In genomic region chr11:70526211-70526610, GRCm38 (mm10) we compare ENCODE assay signal across 9 mouse cellular contexts. TPM values are rescaled to one million over a fixed set of nuclear protein-coding genes. Genes with fewer than 3 reads are reported as not detected.
DNase-seq lines count a peak whose midpoint lies in the region; ATAC-seq and TF ChIP-seq lines count a peak whose summit lies in the region.
"Had no signal": no experiment of that assay in that cellular context is flagged by ENCODE, and none has a peak within 500 bp of the region (broad histone marks: within the 10 kb centered on the region; RNA-seq: fewer than 3 reads in every experiment).

No protein-coding gene starts in this region.

- H3K4me1 ChIP-seq in kidney, embryonic 16.5 days (ENCODE audit: insufficient read depth, low read length), result peaks cover 12% of the 10 kb centered on the region; the same call in 1 of the 2 replicates
- peaks cover 10% of the 10 kb centered on the region for H3K4me1 ChIP-seq in embryonic facial prominence, embryonic 13.5 days
- H3K4me1 ChIP-seq in intestine, embryonic 15.5 days (replicated peaks), result peaks cover 10% of the 10 kb centered on the region

- H3K9me3 ChIP-seq in kidney, embryonic 16.5 days (ENCODE audit: low read length), result no peaks in the 10 kb centered on the region
- H3K9me3 ChIP-seq in embryonic facial prominence, embryonic 13.5 days, result no peaks in the 10 kb centered on the region
- no peaks in the 10 kb centered on the region for H3K9me3 ChIP-seq in intestine, embryonic 15.5 days

- H3K4me3 ChIP-seq in kidney, embryonic 16.5 days (ENCODE audit: low read length), result peak overlapping the region; percentile 74
- H3K4me3 ChIP-seq in embryonic facial prominence, embryonic 13.5 days, result peak overlapping the region; percentile 70
- peak overlapping the region; percentile 67 for H3K4me3 ChIP-seq in intestine, embryonic 15.5 days (replicated peaks)
- peak overlapping the region; percentile 81 for H3K4me3 ChIP-seq in myocyte

- peak overlapping the region; percentile 69 for H3K4me2 ChIP-seq in kidney, embryonic 16.5 days (replicated peaks; ENCODE audit: low read depth, low read length)
- peak overlapping the region; percentile 80 for H3K4me2 ChIP-seq in embryonic facial prominence, embryonic 13.5 days
- peak overlapping the region; percentile 76 for H3K4me2 ChIP-seq in intestine, embryonic 15.5 days (replicated peaks)
- peak overlapping the region; percentile 93 for H3K4me2 ChIP-seq in myocyte (ENCODE audit: low read depth)

- H3K9ac ChIP-seq in kidney, embryonic 16.5 days (replicated peaks; ENCODE audit: low read length), result peak overlapping the region; percentile 80
- H3K9ac ChIP-seq in embryonic facial prominence, embryonic 13.5 days, result peak overlapping the region; percentile 78
- H3K9ac ChIP-seq in intestine, embryonic 15.5 days, result peak overlapping the region; percentile 64

- no peak for DNase-seq in kidney, postnatal 36 days
- no peak for DNase-seq in yolk sac, embryonic 10.5 days (ENCODE audit: low spot score)
- no peak for DNase-seq in cerebellum, adult 11 months
- no peak for DNase-seq in cerebellum, postnatal 25 days

- WGBS in kidney, embryonic 16.5 days, result 89% methylated on average over 12 of the region's 12 CpGs
- 88% methylated on average over 12 of the region's 12 CpGs for WGBS in embryonic facial prominence, embryonic 13.5 days
- 89% methylated on average over 12 of the region's 12 CpGs for WGBS in intestine, embryonic 15.5 days

- no peaks in the 10 kb centered on the region for H3K27me3 ChIP-seq in kidney, embryonic 16.5 days (ENCODE audit: insufficient read depth, low read length)
- no peaks in the 10 kb centered on the region for H3K27me3 ChIP-seq in embryonic facial prominence, embryonic 13.5 days
- no peaks in the 10 kb centered on the region for H3K27me3 ChIP-seq in intestine, embryonic 15.5 days (replicated peaks)
- no peaks in the 10 kb centered on the region for H3K27me3 ChIP-seq in myocyte (ENCODE audit: control insufficient read depth, insufficient read depth, insufficient read length)

- peaks cover 15% of the 10 kb centered on the region for H3K79me2 ChIP-seq in myocyte (ENCODE audit: control insufficient read depth, insufficient read depth)

- H3ac ChIP-seq in myocyte (ENCODE audit: control insufficient read depth, insufficient read length), result no peak overlapping the region

- peaks cover 31% of the 10 kb centered on the region for H3K36me3 ChIP-seq in kidney, embryonic 16.5 days (ENCODE audit: insufficient read depth, low read length)
- H3K36me3 ChIP-seq in embryonic facial prominence, embryonic 13.5 days, result peaks cover 33% of the 10 kb centered on the region
- H3K36me3 ChIP-seq in intestine, embryonic 15.5 days, result peaks cover 15% of the 10 kb centered on the region
- peaks cover 12% of the 10 kb centered on the region for H3K36me3 ChIP-seq in myocyte (ENCODE audit: control insufficient read depth, insufficient read depth)

- ATAC-seq in kidney, embryonic 16.5 days (ENCODE audit: low FRiP score, low TSS enrichment), result no peak
- ATAC-seq in embryonic facial prominence, embryonic 13.5 days (ENCODE audit: insufficient number of reproducible peaks, insufficient read depth, low FRiP score, low TSS enrichment, low read depth), result no peak
- no peak for ATAC-seq in intestine, embryonic 15.5 days

- no peak overlapping the region for H3K27ac ChIP-seq in kidney, embryonic 16.5 days (ENCODE audit: low read length)
- H3K27ac ChIP-seq in embryonic facial prominence, embryonic 13.5 days, result no peak overlapping the region
- H3K27ac ChIP-seq in intestine, embryonic 15.5 days, result no peak overlapping the region

- no peak for TF ChIP-seq POLR2A in myocyte (IDR thresholded peaks at IDR 0.05; ENCODE audit: insufficient read length, low read depth)

TF ChIP-seq in myocyte, 11 proteins besides CTCF, POLR2A, EP300 and RAD21:
- no peak for TF ChIP-seq POLR2AphosphoS2 (IDR thresholded peaks at IDR 0.05; ENCODE audit: insufficient read length, low read depth)
- TF ChIP-seq MYOD1 (IDR thresholded peaks at IDR 0.05; ENCODE audit: control insufficient read depth in 1 of 3, insufficient read length in 2 of 3, low read depth in 2 of 3), result no peak
- TF ChIP-seq TCF3 (IDR thresholded peaks at IDR 0.05; ENCODE audit: insufficient read length, low read depth), result no peak
- no peak for TF ChIP-seq CEBPB (IDR thresholded peaks at IDR 0.05; ENCODE audit: insufficient read depth, poor library complexity, severe bottlenecking)
- TF ChIP-seq USF1 (IDR thresholded peaks at IDR 0.05; ENCODE audit: low read depth), result no peak
- no peak for TF ChIP-seq REST (IDR thresholded peaks at IDR 0.05; ENCODE audit: insufficient read depth, insufficient read length)
- no peak for TF ChIP-seq E2F4 (IDR thresholded peaks at IDR 0.05; ENCODE audit: insufficient read depth)
- no peak for TF ChIP-seq MYOG (IDR thresholded peaks at IDR 0.05; ENCODE audit: control insufficient read depth in 1 of 3, insufficient read depth in 1 of 3, insufficient read length in 2 of 3, low read depth in 2 of 3)
- no peak for TF ChIP-seq MAX (IDR thresholded peaks at IDR 0.05; ENCODE audit: low read depth)
- TF ChIP-seq TCF12 (IDR thresholded peaks at IDR 0.05; ENCODE audit: insufficient read depth, poor library complexity, severe bottlenecking), result no peak
- no peak for TF ChIP-seq SRF (IDR thresholded peaks at IDR 0.05; ENCODE audit: control insufficient read depth, insufficient read length, low read depth)
TF ChIP-seq in myocyte: peak in this region for 0.

RNA-seq across cellular contexts. Expression of gene Psmb6, which starts 1.0 kb away (rescaled TPM):
- polyA plus RNA-seq in kidney, embryonic 16.5 days (2015; fragmentation: Nextera tagmentation; extraction: Ambion mirVana), result 789 and 872 TPM in 2 replicates
- polyA plus RNA-seq in embryonic facial prominence, embryonic 13.5 days (2015; fragmentation: Nextera tagmentation; extraction: Ambion mirVana), result 837 and 839 TPM in 2 replicates
- polyA plus RNA-seq in intestine, embryonic 15.5 days (2015; fragmentation: Nextera tagmentation; extraction: Ambion mirVana), result 646 and 704 TPM in 2 replicates
- polyA plus RNA-seq in myocyte (2012; fragmentation: generic; extraction: Trizol), result 575 TPM

RNA-seq across cellular contexts. Expression of gene Gm40193, which starts 6.5 kb away (rescaled TPM):
- polyA plus RNA-seq in kidney, embryonic 16.5 days (2015; fragmentation: Nextera tagmentation; extraction: Ambion mirVana), result not detected in 2 replicates
- polyA plus RNA-seq in embryonic facial prominence, embryonic 13.5 days (2015; fragmentation: Nextera tagmentation; extraction: Ambion mirVana), result not detected in 2 replicates
- not detected in 2 replicates for polyA plus RNA-seq in intestine, embryonic 15.5 days (2015; fragmentation: Nextera tagmentation; extraction: Ambion mirVana)
- polyA plus RNA-seq in myocyte (2012; fragmentation: generic; extraction: Trizol), result not detected
- polyA plus RNA-seq: small intestine, adult 2 months had no signal

RNA-seq across cellular contexts. Expression of gene Gltpd2, which starts 7.2 kb away (rescaled TPM):
- 0.51 and 0.62 TPM in 2 replicates for polyA plus RNA-seq in kidney, embryonic 16.5 days (2015; fragmentation: Nextera tagmentation; extraction: Ambion mirVana)
- 0.45 TPM in 1 of 2 replicates, not detected in the other for polyA plus RNA-seq in embryonic facial prominence, embryonic 13.5 days (2015; fragmentation: Nextera tagmentation; extraction: Ambion mirVana)
- 1.5 and 2.2 TPM in 2 replicates for polyA plus RNA-seq in intestine, embryonic 15.5 days (2015; fragmentation: Nextera tagmentation; extraction: Ambion mirVana)
- polyA plus RNA-seq in myocyte (2012; fragmentation: generic; extraction: Trizol), result not detected

RNA-seq across cellular contexts. Expression of gene Vmo1, which starts 11.8 kb away (rescaled TPM):
- polyA plus RNA-seq in kidney, embryonic 16.5 days (2015; fragmentation: Nextera tagmentation; extraction: Ambion mirVana), result 0.37 and 0.50 TPM in 2 replicates
- 0.56 TPM in 1 of 2 replicates, not detected in the other for polyA plus RNA-seq in embryonic facial prominence, embryonic 13.5 days (2015; fragmentation: Nextera tagmentation; extraction: Ambion mirVana)
- polyA plus RNA-seq in intestine, embryonic 15.5 days (2015; fragmentation: Nextera tagmentation; extraction: Ambion mirVana), result 0.60 and 0.80 TPM in 2 replicates
- not detected for polyA plus RNA-seq in myocyte (2012; fragmentation: generic; extraction: Trizol)
- polyA plus RNA-seq: small intestine, adult 2 months had no signal

RNA-seq across cellular contexts. Expression of gene Pld2, which starts 13.7 kb away (rescaled TPM):
- polyA plus RNA-seq in kidney, embryonic 16.5 days (2015; fragmentation: Nextera tagmentation; extraction: Ambion mirVana), result 8.5 and 8.8 TPM in 2 replicates
- 5.3 and 6.5 TPM in 2 replicates for polyA plus RNA-seq in embryonic facial prominence, embryonic 13.5 days (2015; fragmentation: Nextera tagmentation; extraction: Ambion mirVana)
- polyA plus RNA-seq in intestine, embryonic 15.5 days (2015; fragmentation: Nextera tagmentation; extraction: Ambion mirVana), result 10.3 and 11.0 TPM in 2 replicates
- polyA plus RNA-seq in myocyte (2012; fragmentation: generic; extraction: Trizol), result 10.2 TPM
